Mouse (Mus musculus) limb, embryonic 14.5 days (tissue): Measurements from ENCODE around the gene Cfap45. TPM values are rescaled to one million over a fixed set of nuclear protein-coding genes. Genes with fewer than 3 reads are reported as not detected.

Experiments
- ATAC-seq: fragments of 200-750 bp; cut with Nextera tagmentation; 2 replicates; pipeline ENCODE4 v1.8.0; 2017; ENCODE audit warnings: low read depth, moderate number of reproducible peaks, moderate TSS enrichment; ENCODE audit not compliant: low FRiP score
- DNase-seq: peaks from one replicate; pipeline ENCODE4 v3.0.0-alpha.2; 2015; ENCODE audit warnings: low spot score
- H3K27ac ChIP-seq: fragments of 300-500 bp; sonication (generic); replicated peaks from 2 replicates; pipeline ENCODE4 v1.5.1; 2014; ENCODE audit warnings: low read depth, mild to moderate bottlenecking, low read length, moderate library complexity, mixed read lengths
- H3K27me3 ChIP-seq: fragments of 300-500 bp; sonication (generic); 2 replicates; pipeline ENCODE4 v1.6.1; 2014; ENCODE audit warnings: low read length, mixed read lengths; ENCODE audit not compliant: control insufficient read depth, insufficient read depth
- H3K36me3 ChIP-seq: fragments of 300-500 bp; sonication (generic); 2 replicates; pipeline ENCODE4 v1.6.1; 2014; ENCODE audit warnings: mild to moderate bottlenecking, low read length, moderate library complexity, mixed read lengths; ENCODE audit not compliant: control insufficient read depth, insufficient read depth
- H3K4me1 ChIP-seq: fragments of 300-500 bp; sonication (generic); 2 replicates; pipeline ENCODE4 v1.6.1; 2014; ENCODE audit warnings: antibody characterized with exemption, low read length, mixed read lengths; ENCODE audit not compliant: control insufficient read depth, insufficient read depth
- H3K4me2 ChIP-seq: fragments of 300-500 bp; sonication (generic); replicated peaks from 2 replicates; pipeline ENCODE4 v1.6.1; 2014; ENCODE audit warnings: low read depth, mild to moderate bottlenecking, low read length, moderate library complexity; ENCODE audit not compliant: severe bottlenecking
- H3K4me3 ChIP-seq: fragments of 300-500 bp; sonication (generic); replicated peaks from 2 replicates; pipeline ENCODE4 v1.5.1; 2014; ENCODE audit warnings: low read length
- H3K9ac ChIP-seq: fragments of 300-500 bp; sonication (generic); 2 replicates; pipeline ENCODE4 v1.6.1; 2014; ENCODE audit warnings: mild to moderate bottlenecking, low read depth, low read length, moderate library complexity; ENCODE audit not compliant: severe bottlenecking
- H3K9me3 ChIP-seq: fragments of 300-500 bp; sonication (generic); 2 replicates; pipeline ENCODE4 v1.6.1; 2016; ENCODE audit warnings: low read length; ENCODE audit not compliant: control insufficient read depth
- POLR2A ChIP-seq: fragments of 200-500 bp; IDR thresholded peaks from 2 replicates; pipeline ENCODE4 v1.8.0; 2012; ENCODE audit warnings: inconsistent platforms, mild to moderate bottlenecking, moderate library complexity, borderline replicate concordance; ENCODE audit not compliant: insufficient read depth, insufficient read length; ENCODE audit errors: extremely low read depth
- WGBS: fragments of 180-500 bp; shearing (Covaris S2); extraction: QIAGEN DNeasy Blood & Tissue Kit; methylation state at CpG from one replicate; pipeline ENCODE4 v1.1.7; 2014; 5-methylcytosine and 5-hydroxymethylcytosine counted together
- polyA plus RNA-seq, 2 experiments: library from polyadenylated mRNA; depleted of rRNA in 1 of 2; stranded (reverse) in 1 of 2; unstranded in 1 of 2; fragments of >200 nt; fragmentation: Nextera tagmentation in 1 of 2; extraction: Ambion mirVana in 1 of 2; gene quantifications; 2 replicates each; pipeline versions ENCODE4 v1.2.1 to v1.2.3; 2012 to 2014

Cfap45 gene
- polyA plus RNA-seq, 2 experiments, result 0.98 to 1.3 TPM

- Histone ChIP-seq H3K27me3 (no peaks in the 10 kb centered on the region), H3K9ac (no peak within 1 kb of the TSS), H3K9me3 (no peaks in the 10 kb centered on the region), H3K27ac (no peak within 1 kb of the TSS), H3K4me2 (no peak within 1 kb of the TSS), H3K4me3 (no peak within 1 kb of the TSS), H3K4me1 (no peaks in the 10 kb centered on the region), H3K36me3 (no peaks in the 10 kb centered on the region)
- TF ChIP-seq POLR2A, result no peak
- no peak for DNase-seq
- ATAC-seq, result no peak
- 76% methylated on average over 7 of the region's 7 CpGs for WGBS
These were observed 69.8 kb downstream of the Cfap45 start, which contains the start of gene Slamf8 for GRCm38 (mm10) chr1:172590385-172590784. Gene Slamf8 (minus strand): TSS chr1:172590568.

- Histone ChIP-seq H3K27ac (no peak overlapping the region), H3K9me3 (no peaks in the 10 kb centered on the region), H3K4me3 (no peak overlapping the region), H3K36me3 (no peaks in the 10 kb centered on the region), H3K4me2 (no peak overlapping the region), H3K9ac (no peak overlapping the region), H3K4me1 (no peaks in the 10 kb centered on the region), H3K27me3 (no peaks in the 10 kb centered on the region)
- DNase-seq, result no peak
- WGBS, result 64% methylated on average over 3 of the region's 3 CpGs
- TF ChIP-seq POLR2A, result no peak
- ATAC-seq, result no peak
These were observed 72.7 kb downstream of the Cfap45 start for GRCm38 (mm10) chr1:172593321-172593720.

- 89% methylated on average over 2 of the region's 2 CpGs for WGBS
- Histone ChIP-seq H3K4me2 (no peak overlapping the region), H3K9me3 (no peaks in the 10 kb centered on the region), H3K36me3 (no peaks in the 10 kb centered on the region), H3K27me3 (no peaks in the 10 kb centered on the region), H3K4me3 (no peak overlapping the region), H3K4me1 (no peaks in the 10 kb centered on the region), H3K27ac (no peak overlapping the region), H3K9ac (no peak overlapping the region)
- DNase-seq (no peak), ATAC-seq (no peak)
- TF ChIP-seq POLR2A, result no peak
These were observed 73.4 kb downstream of the Cfap45 start for GRCm38 (mm10) chr1:172593956-172594355.

GRCm38 (mm10) chr1:172594495-172594894, 73.9 kb downstream of the Cfap45 start:
- no peak for TF ChIP-seq POLR2A
- no peaks in the 10 kb centered on the region for H3K9me3 ChIP-seq
- no peak overlapping the region for H3K27ac ChIP-seq
- no peaks in the 10 kb centered on the region for H3K36me3 ChIP-seq
- no peak overlapping the region for H3K4me3 ChIP-seq
- ATAC-seq (no peak), DNase-seq (no peak)
- no peaks in the 10 kb centered on the region for H3K27me3 ChIP-seq
- no peaks in the 10 kb centered on the region for H3K4me1 ChIP-seq
- no peak overlapping the region for H3K4me2 ChIP-seq
- no peak overlapping the region for H3K9ac ChIP-seq

Other genes starting within 250 kb of the Cfap45 start
- gene Atp1a2, start 222.7 kb upstream of the Cfap45 start, polyA plus RNA-seq (2012; rRNA removed), result 11.3 and 13.5 TPM in 2 replicates
- 1.7 and 1.8 TPM in 2 replicates for gene Atp1a2, start 222.7 kb upstream of the Cfap45 start, polyA plus RNA-seq (2014; fragmentation: Nextera tagmentation; extraction: Ambion mirVana)
- 0.01 and 0.08 TPM in 2 replicates for gene Kcnj9, start 191.5 kb upstream of the Cfap45 start, polyA plus RNA-seq (2012; rRNA removed)
- not detected in 2 replicates for gene Kcnj9, start 191.5 kb upstream of the Cfap45 start, polyA plus RNA-seq (2014; fragmentation: Nextera tagmentation; extraction: Ambion mirVana)
- 0.14 and 0.18 TPM in 2 replicates for gene Kcnj10, start 179.6 kb upstream of the Cfap45 start, polyA plus RNA-seq (2012; rRNA removed)
- gene Kcnj10, start 179.6 kb upstream of the Cfap45 start, polyA plus RNA-seq (2014; fragmentation: Nextera tagmentation; extraction: Ambion mirVana), result 0.03 and 0.12 TPM in 2 replicates
- 9.6 and 11.8 TPM in 2 replicates for gene Pigm, start 144.3 kb upstream of the Cfap45 start, polyA plus RNA-seq (2012; rRNA removed)
- gene Pigm, start 144.3 kb upstream of the Cfap45 start, polyA plus RNA-seq (2014; fragmentation: Nextera tagmentation; extraction: Ambion mirVana), result 6.7 and 7.6 TPM in 2 replicates
- 0.49 and 0.64 TPM in 2 replicates for gene Slamf9, start 45.4 kb upstream of the Cfap45 start, polyA plus RNA-seq (2012; rRNA removed)
- gene Slamf9, start 45.4 kb upstream of the Cfap45 start, polyA plus RNA-seq (2014; fragmentation: Nextera tagmentation; extraction: Ambion mirVana), result 0.51 and 0.75 TPM in 2 replicates
- 62.0 and 85.1 TPM in 2 replicates for gene Igsf9, start 39.0 kb upstream of the Cfap45 start, polyA plus RNA-seq (2012; rRNA removed)
- gene Igsf9, start 39.0 kb upstream of the Cfap45 start, polyA plus RNA-seq (2014; fragmentation: Nextera tagmentation; extraction: Ambion mirVana), result 29.6 and 35.0 TPM in 2 replicates
- 134 and 151 TPM in 2 replicates for gene Tagln2, start 20.8 kb upstream of the Cfap45 start, polyA plus RNA-seq (2012; rRNA removed)
- gene Tagln2, start 20.8 kb upstream of the Cfap45 start, polyA plus RNA-seq (2014; fragmentation: Nextera tagmentation; extraction: Ambion mirVana), result 138 and 155 TPM in 2 replicates
- gene Vsig8, start 35.1 kb downstream of the Cfap45 start, polyA plus RNA-seq (2012; rRNA removed), result 0.23 and 0.49 TPM in 2 replicates
- gene Vsig8, start 35.1 kb downstream of the Cfap45 start, polyA plus RNA-seq (2014; fragmentation: Nextera tagmentation; extraction: Ambion mirVana), result 0.30 and 0.40 TPM in 2 replicates
- 0.30 and 0.74 TPM in 2 replicates for gene Slamf8, start 69.8 kb downstream of the Cfap45 start, polyA plus RNA-seq (2012; rRNA removed)
- gene Slamf8, start 69.8 kb downstream of the Cfap45 start, polyA plus RNA-seq (2014; fragmentation: Nextera tagmentation; extraction: Ambion mirVana), result 0.28 TPM in 1 of 2 replicates, not detected in the other
- gene Fcrl6, start 81.8 kb downstream of the Cfap45 start, polyA plus RNA-seq (2012; rRNA removed), result 1.4 and 1.5 TPM in 2 replicates
- 0.72 and 1.5 TPM in 2 replicates for gene Fcrl6, start 81.8 kb downstream of the Cfap45 start, polyA plus RNA-seq (2014; fragmentation: Nextera tagmentation; extraction: Ambion mirVana)
- gene Dusp23, start 112.2 kb downstream of the Cfap45 start, polyA plus RNA-seq (2012; rRNA removed), result 13.5 and 17.2 TPM in 2 replicates
- gene Dusp23, start 112.2 kb downstream of the Cfap45 start, polyA plus RNA-seq (2014; fragmentation: Nextera tagmentation; extraction: Ambion mirVana), result 11.3 and 12.9 TPM in 2 replicates
- gene Crp, start 177.3 kb downstream of the Cfap45 start, polyA plus RNA-seq (2012; rRNA removed), result 0.04 TPM in 1 of 2 replicates, not detected in the other
- gene Crp, start 177.3 kb downstream of the Cfap45 start, polyA plus RNA-seq (2014; fragmentation: Nextera tagmentation; extraction: Ambion mirVana), result not detected in 2 replicates